Mouse (Mus musculus) bone marrow macrophage, adult 2 months (primary cell): Measurements from ENCODE around the gene Slc9b2.

Experiments
- CTCF ChIP-seq: IDR thresholded peaks from 2 replicates; pipeline ENCODE4 v1.5.1; 2012; ENCODE audit warnings: low read depth, mild to moderate bottlenecking, low read length, moderate library complexity
- POLR2A ChIP-seq: IDR thresholded peaks from 2 replicates; pipeline ENCODE4 v1.6.1; 2012; ENCODE audit warnings: mild to moderate bottlenecking, low read depth, low read length, borderline replicate concordance

DNA sequence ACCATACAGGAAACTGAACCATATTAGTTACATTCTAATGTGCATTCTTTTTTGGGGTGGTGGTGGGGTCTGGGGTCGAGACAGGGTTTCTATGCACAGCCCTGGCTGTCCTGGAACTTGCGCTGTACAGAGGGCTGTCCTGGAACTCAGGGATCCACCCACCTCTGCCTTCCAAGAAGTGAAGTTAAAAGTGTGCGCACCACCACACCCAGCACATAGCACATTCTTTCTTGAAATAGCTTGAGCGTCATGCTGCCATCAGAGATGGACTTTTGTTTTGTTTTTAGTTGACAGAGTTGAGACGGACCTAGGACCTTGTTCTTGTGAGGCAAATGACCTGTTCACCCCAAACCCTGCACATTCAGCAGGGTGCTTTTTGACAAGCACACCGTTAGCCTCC, 19.7 kb downstream of the Slc9b2 start:
- TF ChIP-seq CTCF (no peak), POLR2A (no peak)
